Mouse (Mus musculus): ENCODE results near the gene Otx2. TPM values are rescaled to one million over a fixed set of nuclear protein-coding genes. Genes with fewer than 3 reads are reported as not detected.

Otx2 gene
- polyA plus RNA-seq (2015; fragmentation: Nextera tagmentation; extraction: Ambion mirVana), result 0.10 TPM in 1 of 2 replicates, not detected in the other

DNA sequence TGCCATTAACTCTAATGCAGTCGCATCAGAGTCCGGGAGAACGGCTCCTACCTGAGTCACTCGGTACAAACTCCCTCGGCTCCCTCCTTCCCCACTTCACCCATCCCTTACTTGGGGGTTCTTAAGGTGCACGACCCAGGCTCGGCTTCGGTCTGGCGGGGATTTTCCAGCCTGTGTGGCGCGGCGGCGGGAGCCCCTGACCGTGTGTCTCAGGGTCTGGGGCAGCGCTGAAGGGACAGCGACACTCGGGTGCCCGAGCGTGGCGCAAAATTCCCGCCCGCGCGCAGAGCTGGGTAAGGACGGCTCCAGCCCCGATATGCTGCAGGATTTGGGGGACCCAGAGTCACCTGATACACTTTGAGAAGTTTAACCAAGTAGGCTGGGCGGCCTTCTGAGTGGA lies at the start of gene Otx2:
Gene Otx2, minus strand, starts transcription at position 279 of the 400 bp plus-strand sequence.
- ATAC-seq (ENCODE audit: low FRiP score, low read depth), result 0 out of 2 replicates have a peak, but pooled peaks have one; percentile 9
- peaks cover 95% of the 10 kb centered on the region for H3K27me3 ChIP-seq
- peaks cover 14% of the 10 kb centered on the region for H3K4me1 ChIP-seq
- no peak within 1 kb of the TSS for H3K27ac ChIP-seq
- peak within 1 kb of the TSS; percentile 22 for H3K4me3 ChIP-seq
- under 1% methylated on average over 27 of the region's 27 CpGs for WGBS
- no peaks in the 10 kb centered on the region for H3K9me3 ChIP-seq
- H3K9ac ChIP-seq, result no peak within 1 kb of the TSS
- H3K36me3 ChIP-seq, result no peaks in the 10 kb centered on the region
- H3K4me2 ChIP-seq (replicated peaks), result peak within 1 kb of the TSS; percentile 42

DNA sequence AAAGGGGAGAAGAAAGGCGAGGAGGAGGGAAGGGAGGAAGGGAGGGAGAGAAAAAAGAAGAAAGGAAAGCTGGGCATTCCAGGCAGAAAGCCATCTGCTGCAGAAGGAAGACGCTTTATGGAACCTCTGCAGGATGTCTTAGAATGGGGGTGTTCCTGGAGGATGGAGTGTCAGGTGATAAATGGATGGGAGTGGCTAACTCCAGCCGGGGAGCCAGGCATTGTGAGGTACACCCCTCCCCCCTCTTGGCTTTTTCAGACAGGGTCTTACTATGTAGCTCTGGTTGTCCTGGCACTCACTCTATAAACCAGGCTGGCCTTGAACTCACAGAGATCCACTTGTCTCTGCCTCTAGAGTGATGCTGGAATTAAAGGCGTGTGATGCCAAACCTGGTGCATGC lies 49.1 kb upstream of the Otx2 start:
- Histone ChIP-seq H3K4me1 (no peaks in the 10 kb centered on the region), H3K9me3 (no peaks in the 10 kb centered on the region), H3K27me3 (no peaks in the 10 kb centered on the region), H3K27ac (no peak overlapping the region), H3K36me3 (no peaks in the 10 kb centered on the region), H3K4me3 (no peak overlapping the region), H3K4me2 (replicated peaks) (no peak overlapping the region), H3K9ac (no peak overlapping the region)
- 40% methylated on average over 4 of the region's 4 CpGs for WGBS
- ATAC-seq (ENCODE audit: low FRiP score, low read depth), result no peak

DNA sequence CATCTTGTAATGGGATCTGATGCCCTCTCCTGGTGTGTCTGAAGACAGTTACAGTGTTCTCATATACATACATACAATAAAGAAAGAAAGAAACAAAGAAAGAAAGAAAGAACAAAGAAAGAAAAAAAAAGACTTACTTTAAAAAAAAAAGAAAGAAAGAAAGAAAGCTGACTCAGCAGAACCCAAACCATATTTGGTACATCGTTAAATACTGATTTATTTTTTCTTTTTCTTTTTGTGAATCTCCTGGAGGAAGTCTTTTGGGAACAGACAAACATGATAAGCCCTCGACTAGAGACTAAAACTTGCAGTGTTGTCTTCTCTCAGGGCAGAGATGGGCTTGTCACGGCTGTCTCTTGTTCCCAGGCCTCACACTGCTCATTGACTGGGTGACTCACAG lies 45.7 kb upstream of the Otx2 start:
- H3K9ac ChIP-seq, result no peak overlapping the region
- 89% methylated on average over 3 of the region's 3 CpGs for WGBS
- H3K36me3 ChIP-seq, result no peaks in the 10 kb centered on the region

DNA sequence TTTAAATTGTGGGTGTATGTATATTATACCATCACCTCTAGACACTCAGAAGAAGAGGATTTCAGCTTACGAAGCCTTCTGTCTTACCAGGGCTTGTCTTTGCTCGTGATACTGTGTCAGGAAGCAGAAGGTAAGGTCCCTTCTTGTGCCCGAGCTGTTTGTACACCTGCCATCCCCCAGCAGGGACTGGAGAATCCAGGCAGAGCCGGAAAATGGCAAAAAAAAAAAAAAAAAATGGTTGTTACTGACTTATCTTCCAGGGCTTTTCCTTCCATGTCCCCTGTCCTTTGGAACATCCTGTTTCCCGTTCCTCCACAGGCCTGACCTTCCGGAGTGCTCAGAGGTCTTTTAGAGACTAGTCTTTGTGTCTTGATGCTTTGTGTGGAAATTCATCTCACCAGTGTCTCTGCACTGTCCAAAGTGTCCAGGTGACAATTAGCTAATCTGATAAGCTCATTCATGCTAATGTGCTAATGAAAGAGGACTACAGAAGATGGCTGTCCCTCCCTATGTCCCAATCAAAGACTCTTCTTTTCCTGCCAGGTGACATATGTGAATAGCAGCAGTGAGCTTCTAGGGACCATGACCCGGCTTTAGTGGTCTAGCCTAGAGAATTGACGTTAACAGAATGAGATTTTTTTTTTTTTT lies 44.1 kb upstream of the Otx2 start:
- Histone ChIP-seq H3K9me3 (no peaks in the 10 kb centered on the region), H3K4me2 (replicated peaks) (no peak overlapping the region), H3K4me3 (no peak overlapping the region), H3K27ac (no peak overlapping the region), H3K36me3 (no peaks in the 10 kb centered on the region), H3K9ac (no peak overlapping the region), H3K27me3 (no peaks in the 10 kb centered on the region), H3K4me1 (no peaks in the 10 kb centered on the region)
- no peak for ATAC-seq (ENCODE audit: low FRiP score, low read depth)
- 86% methylated on average over 8 of the region's 8 CpGs for WGBS

More for the DNA sequence above, 45.7 kb upstream of the Otx2 start:
- H3K4me3 ChIP-seq, result no peak overlapping the region
- no peaks in the 10 kb centered on the region for H3K9me3 ChIP-seq
- H3K27me3 ChIP-seq, result no peaks in the 10 kb centered on the region
- H3K4me2 ChIP-seq (replicated peaks), result no peak overlapping the region
- no peaks in the 10 kb centered on the region for H3K4me1 ChIP-seq
- no peak for ATAC-seq (ENCODE audit: low FRiP score, low read depth)
- no peak overlapping the region for H3K27ac ChIP-seq

DNA sequence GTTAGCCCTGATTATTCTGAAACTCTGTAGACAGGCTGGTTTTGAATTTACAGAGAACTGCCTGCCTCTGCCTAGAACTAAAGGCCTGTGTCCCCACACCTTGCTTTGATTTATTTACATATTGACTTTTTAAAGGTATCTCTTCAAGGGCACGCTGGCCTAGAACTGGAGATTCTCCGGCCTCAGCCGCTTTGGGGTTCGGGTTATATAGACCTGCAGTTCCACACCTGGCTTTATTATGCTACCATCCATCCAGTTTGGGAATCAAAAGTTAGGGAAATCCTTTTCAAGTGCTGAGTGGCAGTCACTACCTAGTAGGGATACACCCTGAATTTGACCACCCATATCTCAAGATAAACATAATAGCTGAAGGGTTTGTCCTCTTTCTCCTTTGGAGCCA lies 42.8 kb upstream of the Otx2 start:
- H3K9me3 ChIP-seq, result no peaks in the 10 kb centered on the region
- WGBS, result 91% methylated on average over 4 of the region's 4 CpGs
- no peaks in the 10 kb centered on the region for H3K36me3 ChIP-seq
- H3K27ac ChIP-seq, result no peak overlapping the region
- H3K4me2 ChIP-seq (replicated peaks), result no peak overlapping the region
- no peaks in the 10 kb centered on the region for H3K4me1 ChIP-seq
- H3K9ac ChIP-seq, result no peak overlapping the region
- no peak for ATAC-seq (ENCODE audit: low FRiP score, low read depth)
- H3K27me3 ChIP-seq, result no peaks in the 10 kb centered on the region
- H3K4me3 ChIP-seq, result no peak overlapping the region

DNA sequence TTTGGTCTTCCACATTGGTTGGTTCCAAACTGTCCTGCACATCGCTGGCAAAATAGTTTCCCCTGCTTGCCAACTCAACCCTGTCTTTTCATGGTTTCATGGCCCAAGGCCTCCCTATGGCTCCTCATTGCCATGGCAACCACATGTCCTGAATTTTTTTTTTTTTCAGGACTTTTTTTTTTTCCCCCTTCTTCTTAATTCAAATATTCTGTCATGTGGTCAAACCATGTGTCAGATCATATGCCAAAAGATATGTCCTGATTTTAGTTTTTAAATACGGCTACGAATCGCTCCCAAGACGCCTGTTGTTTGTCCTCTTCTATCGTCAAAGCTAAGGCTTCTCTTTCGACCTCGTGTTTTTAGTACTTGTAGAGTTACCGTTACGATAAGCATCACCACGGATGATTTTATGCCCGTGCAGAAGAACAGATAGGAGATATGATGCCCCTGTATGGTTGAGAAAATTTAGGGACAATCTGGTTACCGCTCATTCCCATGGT lies 37.3 kb upstream of the Otx2 start:
- Histone ChIP-seq H3K27me3 (peaks cover 35% of the 10 kb centered on the region), H3K36me3 (no peaks in the 10 kb centered on the region), H3K9ac (no peak overlapping the region), H3K9me3 (no peaks in the 10 kb centered on the region), H3K4me1 (peaks cover 11% of the 10 kb centered on the region), H3K4me3 (no peak overlapping the region), H3K27ac (no peak overlapping the region), H3K4me2 (replicated peaks) (no peak overlapping the region)
- 88% methylated on average over 13 of the region's 13 CpGs for WGBS
- no peak for ATAC-seq (ENCODE audit: low FRiP score, low read depth)

DNA sequence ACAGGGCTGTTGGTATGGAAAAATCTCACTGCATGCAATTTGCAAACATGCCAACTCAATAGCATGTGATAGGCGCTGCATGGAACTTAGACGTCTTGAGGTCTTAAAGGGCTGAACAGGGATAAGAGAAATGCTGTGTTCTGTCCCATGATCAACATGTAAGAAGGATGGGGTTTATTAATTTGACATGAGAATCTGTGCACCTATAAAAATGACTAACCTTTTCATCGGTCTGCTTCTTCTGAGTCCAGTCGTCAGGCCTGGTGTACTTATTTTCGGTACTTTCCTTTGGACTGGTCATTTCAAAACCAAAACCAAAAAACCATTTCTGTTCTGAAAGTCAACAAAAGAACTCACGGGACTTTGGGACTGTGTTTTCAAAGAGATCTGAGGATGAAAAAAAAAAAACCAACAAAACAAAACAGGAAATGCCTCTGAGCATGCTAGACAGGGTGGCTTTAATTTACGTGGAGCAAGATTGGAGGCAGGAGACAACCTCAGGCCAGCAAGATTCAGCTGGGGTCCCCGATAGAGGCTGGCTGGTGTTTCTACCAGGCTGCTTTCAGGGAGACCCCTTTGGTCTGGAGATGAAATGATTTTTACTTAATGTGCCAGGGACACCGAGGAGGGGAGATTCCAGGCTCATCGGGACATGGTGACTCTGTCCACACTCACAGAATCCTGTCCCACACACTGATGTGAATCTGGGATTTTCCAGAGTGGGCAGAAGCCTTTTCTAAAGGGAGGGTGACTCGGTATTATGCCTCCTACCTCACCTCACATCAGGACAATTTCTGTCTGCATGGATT lies 36.6 kb upstream of the Otx2 start:
- Histone ChIP-seq H3K9ac (no peak overlapping the region), H3K4me3 (peak overlapping the region; percentile 39; the same call in 1 of the 2 replicates), H3K4me1 (peaks cover 11% of the 10 kb centered on the region), H3K36me3 (no peaks in the 10 kb centered on the region), H3K4me2 (replicated peaks) (peak overlapping the region; percentile 66), H3K27ac (no peak overlapping the region), H3K9me3 (no peaks in the 10 kb centered on the region), H3K27me3 (peaks cover 41% of the 10 kb centered on the region)
- ATAC-seq (ENCODE audit: low FRiP score, low read depth), result no peak
- 49% methylated on average over 11 of the region's 11 CpGs for WGBS

DNA sequence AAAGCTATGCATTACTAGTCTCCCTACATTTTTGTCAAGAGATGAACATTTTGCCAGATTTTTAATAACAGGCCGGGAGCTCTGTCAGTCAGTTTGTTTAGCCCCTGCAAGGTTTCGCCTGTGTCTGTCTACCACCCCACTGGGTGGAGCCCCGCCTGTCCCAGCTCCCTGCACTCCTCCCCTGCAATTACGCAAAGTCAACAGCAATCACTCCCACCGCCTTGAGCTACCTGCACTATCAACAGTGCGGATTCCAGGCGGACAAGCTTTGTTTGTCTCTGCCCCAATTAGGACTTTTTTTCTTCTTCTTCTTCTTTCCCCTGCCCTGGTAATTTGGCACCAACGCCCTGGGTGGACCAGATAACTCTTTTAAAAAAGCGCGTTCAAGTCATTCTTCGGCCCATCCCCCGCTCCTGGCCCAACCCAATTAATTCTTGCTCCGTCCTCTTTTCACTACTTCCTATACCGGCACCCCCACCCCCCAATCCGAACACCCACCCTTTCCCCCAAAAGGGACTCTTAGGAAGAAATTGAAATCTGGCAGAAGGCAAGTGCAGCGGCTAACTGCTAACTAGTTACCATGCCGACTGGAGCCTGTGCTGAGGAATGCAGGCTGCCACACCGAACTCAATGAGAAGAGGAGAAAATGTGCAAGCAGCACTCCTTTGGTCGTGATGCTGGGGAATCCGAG lies 35.9 kb upstream of the Otx2 start:
- peak overlapping the region; percentile 8; the same call in 1 of the 2 replicates for H3K9ac ChIP-seq
- peak overlapping the region; percentile 39 for H3K4me3 ChIP-seq
- H3K36me3 ChIP-seq, result no peaks in the 10 kb centered on the region
- peaks cover 43% of the 10 kb centered on the region for H3K27me3 ChIP-seq
- under 1% methylated on average over 20 of the region's 20 CpGs for WGBS
- no peak overlapping the region for H3K27ac ChIP-seq
- peaks cover 11% of the 10 kb centered on the region for H3K4me1 ChIP-seq
- peak overlapping the region; percentile 66 for H3K4me2 ChIP-seq (replicated peaks)
- ATAC-seq (ENCODE audit: low FRiP score, low read depth), result no peak
- no peaks in the 10 kb centered on the region for H3K9me3 ChIP-seq

DNA sequence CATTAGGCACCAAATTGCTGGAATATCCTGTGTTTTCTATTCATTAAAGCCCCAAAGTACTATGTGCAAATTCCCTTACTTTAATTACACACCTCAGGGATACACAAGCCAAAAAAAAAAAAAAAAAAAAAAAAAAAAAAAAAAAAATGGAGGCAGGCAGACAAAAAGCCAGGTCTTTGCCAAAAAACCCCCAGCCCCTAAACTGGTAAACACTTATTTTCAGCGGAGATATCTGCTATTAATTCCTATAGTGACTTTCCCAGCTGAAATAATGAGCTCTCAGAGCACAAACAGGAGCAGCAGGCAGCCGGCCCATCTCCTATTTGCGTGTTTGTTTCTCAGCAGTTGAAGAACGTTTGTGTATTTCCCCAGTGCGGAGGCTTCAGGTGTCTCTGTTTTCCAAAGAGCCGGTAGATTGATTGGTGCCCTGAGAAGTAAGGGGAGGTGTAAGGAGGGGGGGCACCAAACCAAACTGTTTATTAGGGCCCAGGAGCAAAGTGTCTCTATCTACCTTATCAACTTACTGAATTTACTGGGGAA lies 34.3 kb upstream of the Otx2 start:
- no peak overlapping the region for H3K27ac ChIP-seq
- H3K4me3 ChIP-seq, result no peak overlapping the region
- no peak for ATAC-seq (ENCODE audit: low FRiP score, low read depth)
- peaks cover 47% of the 10 kb centered on the region for H3K27me3 ChIP-seq
- H3K4me1 ChIP-seq, result peaks cover 11% of the 10 kb centered on the region
- no peak overlapping the region for H3K4me2 ChIP-seq (replicated peaks)
- WGBS, result 4% methylated on average over 6 of the region's 6 CpGs
- H3K36me3 ChIP-seq, result no peaks in the 10 kb centered on the region
- H3K9ac ChIP-seq, result no peak overlapping the region
- no peaks in the 10 kb centered on the region for H3K9me3 ChIP-seq

DNA sequence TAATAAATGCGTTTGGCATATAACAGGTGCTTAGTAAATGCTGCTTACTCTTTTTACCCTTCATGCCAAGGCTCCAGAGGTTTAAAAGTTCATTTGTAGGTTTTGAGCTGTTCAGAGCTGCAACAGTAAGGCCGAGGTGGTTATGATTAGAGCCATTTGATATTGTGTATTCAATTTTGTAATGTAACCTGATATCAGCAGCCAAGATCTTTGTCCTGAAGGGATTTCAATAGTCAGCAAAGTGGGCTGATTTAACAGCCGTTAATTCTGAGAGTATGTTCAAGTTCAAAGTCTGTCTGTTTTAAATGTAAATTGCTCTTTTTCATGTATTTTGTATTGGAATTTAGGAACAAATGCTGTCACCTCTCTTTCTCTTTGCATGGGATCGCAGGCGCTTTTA lies 33.8 kb upstream of the Otx2 start:
- H3K9ac ChIP-seq, result no peak overlapping the region
- WGBS, result 39% methylated on average over 5 of the region's 5 CpGs
- H3K9me3 ChIP-seq, result no peaks in the 10 kb centered on the region
- H3K4me1 ChIP-seq, result peaks cover 11% of the 10 kb centered on the region
- no peak overlapping the region for H3K4me2 ChIP-seq (replicated peaks)
- no peak overlapping the region for H3K27ac ChIP-seq
- no peaks in the 10 kb centered on the region for H3K36me3 ChIP-seq
- ATAC-seq (ENCODE audit: low FRiP score, low read depth), result no peak
- H3K27me3 ChIP-seq, result peaks cover 47% of the 10 kb centered on the region
- no peak overlapping the region for H3K4me3 ChIP-seq

DNA sequence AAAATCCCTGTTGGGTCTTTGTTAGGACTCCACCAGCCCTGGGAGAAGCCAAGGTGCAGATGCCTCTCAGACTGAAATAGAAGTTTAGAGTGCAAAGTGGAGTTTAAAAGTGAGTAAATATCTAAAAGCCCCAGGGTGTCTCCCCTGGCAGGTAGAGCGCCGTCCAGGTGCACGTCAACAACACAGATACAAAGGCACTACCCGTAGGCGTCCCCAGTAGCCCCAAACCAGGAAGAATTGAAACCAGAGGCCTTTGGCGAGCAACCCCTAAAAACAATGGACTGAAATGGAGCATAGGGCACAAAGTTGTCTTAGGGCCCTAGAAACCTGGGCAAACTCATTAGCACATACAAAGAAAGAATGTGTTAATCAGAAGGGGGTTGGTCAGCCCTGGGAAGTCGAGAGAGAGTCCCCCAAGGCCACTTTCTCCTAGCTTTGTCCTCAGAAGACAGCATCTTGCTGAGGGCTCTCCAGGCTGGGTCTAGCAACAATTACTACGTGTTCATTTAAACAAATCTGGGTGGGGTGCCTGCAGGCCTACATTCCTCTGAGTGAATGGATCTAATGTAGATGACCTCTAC lies 27.3 kb upstream of the Otx2 start:
- no peak overlapping the region for H3K9ac ChIP-seq
- WGBS, result 38% methylated on average over 8 of the region's 8 CpGs
- no peaks in the 10 kb centered on the region for H3K36me3 ChIP-seq
- peaks cover 12% of the 10 kb centered on the region; the same call in 1 of the 2 replicates for H3K27me3 ChIP-seq
- H3K4me3 ChIP-seq, result no peak overlapping the region
- no peaks in the 10 kb centered on the region for H3K9me3 ChIP-seq
- no peaks in the 10 kb centered on the region for H3K4me1 ChIP-seq
- no peak overlapping the region for H3K27ac ChIP-seq
- no peak for ATAC-seq (ENCODE audit: low FRiP score, low read depth)
- H3K4me2 ChIP-seq (replicated peaks), result no peak overlapping the region

All from limb, embryonic 13.5 days (tissue).